Mouse (Mus musculus) kidney, postnatal 36 days (tissue): ENCODE results near the gene Gm20388.

Experiments
- DNase-seq, 2 experiments: peaks; one replicate each; pipeline ENCODE4 v3.0.0; 2021 to 2022; ENCODE audit warnings: mixed read lengths in 2 of 2

Gene Gm20388

DNA sequence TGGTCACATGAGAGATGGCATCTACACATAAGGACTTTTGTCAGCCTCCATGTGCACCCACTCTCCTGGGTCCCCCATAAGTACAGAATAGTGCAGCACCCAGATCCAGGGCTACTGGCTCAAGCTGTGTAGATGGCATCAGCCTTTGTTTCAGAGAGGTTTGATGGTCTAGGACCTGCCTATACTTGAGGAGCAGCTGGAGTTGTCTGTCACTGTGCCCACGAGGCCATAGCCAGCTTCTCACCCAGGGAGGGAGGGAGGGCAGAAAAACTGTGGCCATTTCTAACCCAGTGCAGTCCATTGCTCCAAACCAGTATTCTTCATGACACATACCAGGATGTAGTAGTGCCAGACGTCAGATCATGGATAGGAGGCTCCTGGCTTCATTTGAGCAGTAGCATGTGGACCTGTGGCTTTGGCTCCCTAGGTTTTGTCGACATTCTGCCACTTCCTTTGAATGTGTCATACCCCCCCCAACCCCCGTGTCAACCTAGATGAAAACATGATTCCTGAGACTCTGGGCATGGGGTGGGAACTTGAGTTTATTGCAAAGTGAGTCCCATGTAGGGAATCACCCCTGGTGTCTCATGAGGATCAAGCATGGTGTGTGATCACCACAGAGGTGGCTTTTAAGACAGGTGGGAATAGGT lies 4377.7 kb downstream of the Gm20388 start:
- no peak for DNase-seq

- DNase-seq, result no peak
Measured at GRCm38 (mm10) chr8:124289481-124290050, 4378.9 kb downstream of the Gm20388 start.

DNA sequence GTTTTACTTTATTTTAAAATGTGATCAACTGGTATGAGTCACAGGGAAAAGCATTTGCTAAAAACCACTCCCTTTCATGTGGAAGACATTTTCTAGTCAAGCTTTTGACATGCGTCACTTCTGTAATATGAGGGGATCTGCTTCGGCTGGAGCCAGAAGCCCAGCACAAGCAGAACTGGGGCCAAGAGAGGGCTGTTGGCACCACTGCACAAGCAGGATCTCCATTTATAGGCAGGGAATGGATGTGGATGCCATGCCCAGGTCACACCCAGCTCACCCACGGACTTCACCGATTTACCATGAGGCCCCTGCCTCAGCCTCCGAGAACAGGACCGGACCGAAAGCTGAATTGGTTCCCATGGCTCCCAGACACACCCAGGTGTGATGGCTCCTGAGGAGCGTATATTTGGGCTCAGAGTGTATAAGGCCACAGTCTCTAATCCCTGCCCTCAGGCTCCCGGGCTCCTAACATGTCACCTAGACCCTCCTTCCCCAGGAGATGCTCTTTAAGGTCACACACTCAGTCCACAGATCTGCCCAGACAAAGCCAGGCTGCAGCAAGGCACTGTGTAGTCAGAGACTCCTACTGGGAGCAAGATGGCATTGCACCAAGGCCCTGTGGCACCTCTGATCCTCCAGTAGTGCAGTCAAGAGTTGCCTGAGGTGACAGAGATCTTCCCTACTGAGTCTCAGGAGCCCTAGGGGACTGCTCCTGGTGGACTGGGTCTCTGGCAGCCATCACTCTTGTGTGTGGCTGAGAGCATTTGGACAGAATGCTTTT lies 4380.5 kb downstream of the Gm20388 start:
- peak in 1 of 2 experiments; percentile 57 for DNase-seq

DNA sequence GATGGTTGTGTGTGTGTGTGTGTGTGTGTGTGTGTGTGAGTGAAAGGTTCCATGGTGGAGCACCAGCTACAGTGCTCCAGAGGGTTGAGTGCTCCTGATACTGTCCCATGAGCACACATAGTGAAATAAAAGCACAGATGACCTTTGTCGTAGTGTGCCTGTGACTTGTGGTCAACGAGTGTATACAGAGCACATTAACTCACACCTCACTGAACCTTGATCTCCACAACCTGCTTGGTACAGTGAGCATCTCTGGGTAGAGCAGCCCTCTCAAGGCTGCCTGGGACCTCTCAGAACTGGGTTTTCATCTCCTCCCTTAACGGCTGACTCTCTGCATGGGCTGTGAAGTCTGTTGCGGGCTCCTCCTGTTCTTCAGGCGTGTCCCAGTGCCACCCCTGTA lies 4381.1 kb downstream of the Gm20388 start:
- DNase-seq, result no peak

- no peak for DNase-seq
Measured at GRCm38 (mm10) chr8:124292965-124293364, 4382.3 kb downstream of the Gm20388 start.

GRCm38 (mm10) chr8:124294425-124294824 lies 4383.8 kb downstream of the Gm20388 start:
- DNase-seq, result no peak

DNA sequence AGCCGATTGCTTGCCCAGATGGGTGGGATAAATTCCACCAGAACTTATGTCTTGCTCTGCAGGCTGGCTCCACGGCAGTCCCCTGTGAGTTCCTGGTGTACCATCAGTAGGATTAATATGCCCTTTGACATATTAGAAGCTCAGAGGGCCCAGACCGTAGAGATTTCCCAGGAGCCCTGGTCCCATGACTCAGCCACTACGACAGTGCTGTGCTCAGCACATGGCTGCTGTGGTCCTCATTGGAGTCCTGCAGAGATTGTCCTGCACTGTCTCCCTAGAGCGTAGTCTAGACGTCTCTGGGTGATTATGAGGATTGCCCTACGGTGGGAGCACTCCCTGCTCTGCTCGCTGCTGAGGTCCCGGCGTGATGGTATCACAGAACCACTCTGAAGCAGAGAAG lies 4384.3 kb downstream of the Gm20388 start:
- no peak for DNase-seq

DNA sequence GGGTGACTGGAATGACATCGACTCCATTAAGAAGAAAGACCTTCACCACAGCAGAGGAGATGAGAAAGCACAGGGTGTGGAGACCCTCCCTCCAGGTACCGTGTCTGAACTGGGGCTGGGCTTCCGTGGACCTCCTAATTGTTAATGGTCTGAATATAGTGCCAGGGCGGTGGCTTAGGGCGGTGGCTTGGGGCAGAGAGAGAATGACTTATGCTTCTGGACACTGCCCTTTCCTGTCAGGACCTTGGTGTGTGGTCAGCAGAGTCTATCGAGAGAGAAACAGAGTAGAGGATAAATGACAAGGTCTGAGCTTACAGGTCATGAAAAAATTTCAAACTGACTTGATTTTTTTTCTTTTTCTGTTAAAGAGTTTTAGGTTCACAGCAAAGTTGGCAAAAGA lies 4384.7 kb downstream of the Gm20388 start:
- no peak for DNase-seq

GRCm38 (mm10) chr8:124301512-124301911 lies 4390.9 kb downstream of the Gm20388 start:
- no peak for DNase-seq

DNA sequence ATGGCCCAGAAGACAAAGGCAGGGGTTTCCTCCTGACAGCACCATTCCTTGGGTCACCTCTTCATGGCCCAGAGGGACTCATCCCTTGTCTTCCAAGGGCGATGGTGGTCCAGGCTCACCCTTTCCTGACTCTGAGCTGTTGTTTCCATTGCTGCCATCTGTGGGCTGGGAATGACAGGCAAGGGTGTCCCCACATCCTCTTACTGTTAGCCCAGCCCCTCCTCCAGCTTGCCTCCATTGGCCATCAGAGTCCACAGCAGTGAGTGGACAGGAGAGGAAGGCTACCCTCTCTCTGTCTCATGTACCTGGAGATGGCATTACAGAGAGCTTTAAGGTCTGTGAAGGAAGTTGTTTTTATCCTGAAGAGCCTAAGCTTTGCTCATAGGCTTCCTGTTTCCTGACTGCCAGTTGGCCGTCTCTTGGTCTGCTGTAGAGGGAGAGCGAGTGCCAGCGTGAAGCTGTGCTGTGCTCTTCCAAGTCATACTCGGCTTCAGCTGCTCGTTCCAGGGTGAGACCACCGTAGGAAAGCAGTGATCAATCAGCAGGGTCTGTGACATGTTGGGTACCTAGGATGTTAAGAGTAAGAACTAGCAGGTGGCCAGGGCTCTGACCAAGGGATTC lies 4391.4 kb downstream of the Gm20388 start:
- DNase-seq, result no peak

DNA sequence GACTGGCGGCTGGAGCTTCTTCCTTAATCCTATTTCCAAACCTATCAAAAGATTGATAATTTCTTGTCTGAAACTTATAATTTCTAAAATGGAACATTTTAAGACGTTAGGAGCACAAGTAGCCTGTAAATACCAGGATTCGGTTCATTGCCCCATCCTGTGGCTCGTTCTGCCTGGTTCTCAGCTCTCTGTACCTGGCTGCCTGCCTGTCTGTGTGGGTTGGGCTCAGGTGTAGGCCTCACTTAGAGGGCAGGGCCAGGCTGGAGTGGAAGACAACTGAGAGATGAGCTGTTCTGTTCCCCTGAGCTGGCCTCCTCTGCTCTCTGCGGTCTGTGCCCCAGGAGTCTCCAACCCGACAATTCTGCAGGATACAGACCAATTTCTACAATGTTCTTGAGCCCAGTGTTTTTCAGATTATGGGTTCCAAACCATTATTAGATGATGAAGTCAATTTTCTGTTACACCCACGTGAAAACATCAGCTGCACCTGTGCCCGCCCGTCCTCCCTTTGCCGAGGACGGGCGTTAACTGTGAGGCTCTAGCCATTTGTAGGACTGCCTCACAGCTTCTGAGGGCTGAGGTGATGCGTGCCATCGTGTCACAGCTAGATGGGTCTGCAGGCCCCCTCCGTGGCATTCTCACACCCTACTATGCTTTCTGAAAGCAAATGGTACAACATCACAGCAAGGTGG lies 4392.7 kb downstream of the Gm20388 start:
- peak; percentile 69 to 73 for DNase-seq

- no peak for DNase-seq
Measured at GRCm38 (mm10) chr8:124304141-124304540, 4393.5 kb downstream of the Gm20388 start.

GRCm38 (mm10) chr8:124306574-124306973 lies 4395.9 kb downstream of the Gm20388 start:
- no peak for DNase-seq

GRCm38 (mm10) chr8:124307700-124308099 lies 4397.1 kb downstream of the Gm20388 start:
- DNase-seq, result no peak

GRCm38 (mm10) chr8:124310509-124310908 lies 4399.9 kb downstream of the Gm20388 start:
- peak; percentile 35 to 37 for DNase-seq

- peak in 1 of 2 experiments; percentile 31 for DNase-seq
Measured at GRCm38 (mm10) chr8:124311111-124311510, 4400.5 kb downstream of the Gm20388 start.

DNA sequence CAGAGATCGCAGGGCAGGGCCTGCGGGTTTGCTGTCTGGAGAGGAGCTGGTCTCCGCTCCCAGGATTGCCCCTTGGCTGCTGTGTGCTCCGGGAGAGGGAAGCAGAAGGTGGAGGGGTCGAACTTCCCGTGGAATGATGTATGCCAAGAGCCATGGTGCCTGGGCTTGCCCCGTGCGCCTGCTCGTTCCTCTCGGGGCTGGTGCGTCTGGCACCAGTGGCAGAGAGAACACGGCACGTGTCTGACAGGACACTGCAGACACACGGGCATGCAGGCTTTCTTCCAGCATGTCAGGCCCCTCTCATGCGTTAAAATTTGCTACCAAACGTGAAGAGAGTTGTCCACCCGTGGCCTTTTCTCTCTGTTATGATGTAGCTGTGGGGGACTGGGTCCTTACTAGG lies 4401.1 kb downstream of the Gm20388 start:
- no peak for DNase-seq

GRCm38 (mm10) chr8:124312228-124312627 lies 4401.6 kb downstream of the Gm20388 start:
- no peak for DNase-seq

DNA sequence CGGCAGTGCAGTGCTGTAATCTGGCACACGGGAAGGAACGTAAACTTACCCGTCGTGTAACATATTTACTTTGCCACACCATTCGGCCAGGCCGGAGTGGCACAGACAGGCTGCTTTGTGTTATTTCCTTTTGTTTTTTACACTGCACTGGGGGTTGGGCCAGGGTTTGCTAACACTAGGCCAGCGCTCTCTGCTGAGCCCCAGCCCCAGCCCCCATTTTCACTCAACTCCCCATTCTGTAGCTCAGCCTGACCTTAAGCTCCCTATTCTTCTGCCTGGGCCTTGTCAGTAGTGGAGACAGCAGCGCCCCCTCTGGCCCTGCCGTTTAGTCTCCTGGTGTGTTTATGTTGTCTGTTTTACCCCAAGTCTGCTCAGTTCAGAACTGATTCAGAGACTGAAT lies 4404.2 kb downstream of the Gm20388 start:
- DNase-seq, result peak in 1 of 2 experiments; percentile 54

- peak; percentile 51 to 65 for DNase-seq
Measured at GRCm38 (mm10) chr8:124316466-124317136, 4406.0 kb downstream of the Gm20388 start.

GRCm38 (mm10) chr8:124317191-124317682 lies 4406.6 kb downstream of the Gm20388 start:
- DNase-seq, result peak in 1 of 2 experiments; percentile 40

DNA sequence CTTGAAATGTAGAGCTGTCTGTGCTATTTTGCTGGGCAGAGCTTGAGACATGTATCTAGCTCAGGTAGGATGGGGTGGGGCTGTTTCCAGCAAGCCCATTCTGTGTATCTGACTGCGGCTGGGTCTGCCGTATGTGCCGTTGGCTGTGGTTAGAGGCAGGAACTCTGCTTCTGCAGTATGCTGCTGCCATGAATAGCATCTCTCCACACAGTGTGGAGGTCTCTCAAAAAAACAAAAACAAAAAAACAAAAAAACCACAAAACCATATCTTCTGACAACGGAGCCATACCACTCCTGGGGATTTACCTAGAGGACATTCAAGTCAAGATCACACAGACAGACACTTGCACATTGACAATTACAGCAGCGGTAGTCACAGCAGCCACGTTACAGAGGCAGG lies 4407.2 kb downstream of the Gm20388 start:
- DNase-seq, result no peak
